9 mouse cellular contexts compared by ENCODE assay signal in genomic region chr2:130961851-130962250, GRCm38 (mm10). TPM values are rescaled to one million over a fixed set of nuclear protein-coding genes. Genes with fewer than 3 reads are reported as not detected.
DNase-seq lines count a peak whose midpoint lies in the region; ATAC-seq and TF ChIP-seq lines count a peak whose summit lies in the region.
"Had no signal": no experiment of that assay in that cellular context is flagged by ENCODE, and none has a peak within 500 bp of the region (broad histone marks: within the 10 kb centered on the region; RNA-seq: fewer than 3 reads in every experiment).

No protein-coding gene starts in this region.

- no peak overlapping the region for H3K27ac ChIP-seq in hindbrain, embryonic 11.5 days (ENCODE audit: low read depth, low read length)
- no peak overlapping the region for H3K27ac ChIP-seq in hindbrain, embryonic 16.5 days (ENCODE audit: low read depth, low read length)
- H3K27ac ChIP-seq: limb, embryonic 13.5 days had no signal

- H3K4me2 ChIP-seq in hindbrain, embryonic 11.5 days (replicated peaks; ENCODE audit: low read depth, low read length): no peak overlapping the region
- no peak overlapping the region for H3K4me2 ChIP-seq in hindbrain, embryonic 16.5 days (ENCODE audit: low read length)
- H3K4me2 ChIP-seq: limb, embryonic 13.5 days had no signal

- no peaks in the 10 kb centered on the region for H3K27me3 ChIP-seq in hindbrain, embryonic 11.5 days (ENCODE audit: control insufficient read depth, insufficient read depth, low read length)
- H3K27me3 ChIP-seq in hindbrain, embryonic 16.5 days (replicated peaks; ENCODE audit: control insufficient read depth, insufficient read depth, low read length): no peaks in the 10 kb centered on the region
- H3K27me3 ChIP-seq in Patski: no peaks in the 10 kb centered on the region
- H3K27me3 ChIP-seq: limb, embryonic 13.5 days had no signal

- no peaks in the 10 kb centered on the region for H3K9me3 ChIP-seq in hindbrain, embryonic 11.5 days (ENCODE audit: control insufficient read depth, low read length)
- H3K9me3 ChIP-seq in hindbrain, embryonic 16.5 days (ENCODE audit: control insufficient read depth, low read length): no peaks in the 10 kb centered on the region
- H3K9me3 ChIP-seq: limb, embryonic 13.5 days had no signal

- no peak overlapping the region for H3K9ac ChIP-seq in hindbrain, embryonic 11.5 days (ENCODE audit: low read depth, low read length)
- H3K9ac ChIP-seq in hindbrain, embryonic 16.5 days (ENCODE audit: low read depth, low read length): no peak overlapping the region
- H3K9ac ChIP-seq: limb, embryonic 13.5 days had no signal

- in situ Hi-C loops in Patski (cut with MboI; ENCODE audit: low pct_unique_long_range_greater_than_20kb): loop anchor here (5.0 to 10.0 kb wide), 2 partner anchors 203 to 290 kb away; partner anchors contain the start of gene 1700037H04Rik

- peak; percentile 57 for TF ChIP-seq CTCF in Patski (IDR thresholded peaks at IDR 0.05)

- no peak for ATAC-seq in hindbrain, embryonic 11.5 days (ENCODE audit: low FRiP score)
- no peak for ATAC-seq in hindbrain, embryonic 16.5 days
- ATAC-seq in Patski: no peak

- CTCF ChIA-PET in Patski (lab: Charles Lee): interaction anchor here (0.8 to 1.3 kb wide), 2 partner anchors 12 to 127 kb away, joined by 3 read pairs; no protein-coding TSS in a partner anchor

- H3K4me1 ChIP-seq in hindbrain, embryonic 11.5 days (replicated peaks; ENCODE audit: control insufficient read depth, insufficient read depth, low read length): no peaks in the 10 kb centered on the region
- no peaks in the 10 kb centered on the region for H3K4me1 ChIP-seq in hindbrain, embryonic 16.5 days (ENCODE audit: control insufficient read depth, insufficient read depth, low read depth, low read length)
- H3K4me1 ChIP-seq: limb, embryonic 13.5 days had no signal

- H3K36me3 ChIP-seq in hindbrain, embryonic 11.5 days (ENCODE audit: control insufficient read depth, insufficient read depth, low read length): no peaks in the 10 kb centered on the region
- peaks cover 3% of the 10 kb centered on the region; the same call in 1 of the 2 replicates for H3K36me3 ChIP-seq in hindbrain, embryonic 16.5 days (ENCODE audit: control insufficient read depth, insufficient read depth, low read length)

- peak; percentile 69 for DNase-seq in hindbrain, embryonic 11.5 days (ENCODE audit: low spot score)
- DNase-seq in B cell, adult 2 months: peak; percentile 6 to 7
- DNase-seq in Patski (ENCODE audit: low read depth, low spot score): peak; percentile 12
- peak; percentile 51 for DNase-seq in forelimb bud, embryonic 11.5 days (ENCODE audit: low read depth, low spot score)
- DNase-seq in retina, postnatal 7 days (ENCODE audit: low read depth, low spot score): peak; percentile 33
- DNase-seq in spleen, postnatal 14 days (ENCODE audit: low spot score in 2 of 2): no peak
- DNase-seq in T-cell, adult 2 months (ENCODE audit: low spot score): no peak

- no peak overlapping the region for H3K4me3 ChIP-seq in hindbrain, embryonic 11.5 days (ENCODE audit: low read depth, low read length)
- H3K4me3 ChIP-seq in hindbrain, embryonic 16.5 days (ENCODE audit: low read length): no peak overlapping the region
- H3K4me3 ChIP-seq: limb, embryonic 13.5 days had no signal

- POLR2A ChIA-PET in Patski (lab: Charles Lee): no interaction called here

RNA-seq across cellular contexts. Expression of gene Atrn, which starts 55.6 kb away (rescaled TPM):
- polyA plus RNA-seq in hindbrain, embryonic 11.5 days (2014; fragmentation: Nextera tagmentation; extraction: Ambion mirVana): 9.3 and 9.9 TPM in 2 replicates
- polyA plus RNA-seq in hindbrain, embryonic 16.5 days (2015; fragmentation: Nextera tagmentation; extraction: Ambion mirVana): 12.0 and 13.1 TPM in 2 replicates
- 32.9 TPM for polyA plus RNA-seq in Patski (2021)

RNA-seq across cellular contexts. Expression of gene 4930402H24Rik, which starts 55.6 kb away (rescaled TPM):
- polyA plus RNA-seq in hindbrain, embryonic 11.5 days (2014; fragmentation: Nextera tagmentation; extraction: Ambion mirVana): 66.8 and 70.6 TPM in 2 replicates
- polyA plus RNA-seq in hindbrain, embryonic 16.5 days (2015; fragmentation: Nextera tagmentation; extraction: Ambion mirVana): 78.7 and 92.5 TPM in 2 replicates
- 50.9 TPM for polyA plus RNA-seq in Patski (2021)

Comparison
In these comparisons a context has a peak if more than half of its experiments do, and no peak if none do; other contexts are left out.
1. DNase-seq: peak in hindbrain, embryonic 11.5 days (single experiment), B cell, adult 2 months (2 of 2), Patski (single experiment), forelimb bud, embryonic 11.5 days (single experiment) and retina, postnatal 7 days (single experiment); none in spleen, postnatal 14 days (0 of 2) and T-cell, adult 2 months (single experiment).